Mouse (Mus musculus) ES-E14 (cell line): Measurements from ENCODE around the gene Rpp14.

Experiments
- CHD2 ChIP-seq: IDR thresholded peaks from 2 replicates; pipeline ENCODE4 v1.6.1; 2014; ENCODE audit warnings: mild to moderate bottlenecking, low read depth, low read length, inconsistent platforms
- MAFK ChIP-seq: IDR thresholded peaks from 2 replicates; pipeline ENCODE4 v1.6.1; 2014; ENCODE audit warnings: mild to moderate bottlenecking, low read depth, low read length, inconsistent platforms; ENCODE audit not compliant: insufficient read depth

- TF ChIP-seq CHD2 (no peak), MAFK (no peak)
Measured at GRCm38 (mm10) chr14:8119454-8119853, 39.3 kb downstream of the Rpp14 start.
